In the genomic region with DNA sequence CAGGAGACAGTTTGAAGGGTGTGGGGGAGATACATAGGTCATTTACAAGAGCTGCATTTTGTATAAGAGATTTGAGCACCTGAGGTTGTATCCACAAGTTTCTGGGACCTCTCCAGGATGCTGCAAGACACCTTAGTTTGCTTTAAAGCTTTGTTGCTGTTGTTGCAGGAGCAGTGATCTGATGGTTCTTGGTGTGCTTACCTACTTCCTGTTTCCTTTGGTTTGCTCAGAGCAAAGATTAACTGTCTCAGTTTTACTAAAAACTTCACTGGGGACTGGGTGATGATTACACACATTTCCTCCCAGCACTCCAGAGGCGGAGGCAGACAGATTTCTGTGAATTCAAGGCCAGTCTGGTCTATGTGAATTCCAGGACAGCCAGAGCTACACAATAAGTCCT, we compare ENCODE assay signal across 20 mouse cellular contexts. TPM values are rescaled to one million over a fixed set of nuclear protein-coding genes. Genes with fewer than 3 reads are reported as not detected.
DNase-seq lines count a peak whose midpoint lies in the region; ATAC-seq lines count a peak whose summit lies in the region.
"Had no signal": no experiment of that assay in that cellular context is flagged by ENCODE, and none has a peak within 500 bp of the region (broad histone marks: within the 10 kb centered on the region; RNA-seq: fewer than 3 reads in every experiment).

No protein-coding gene starts in this region.

- no peaks in the 10 kb centered on the region for H3K36me3 ChIP-seq in forebrain, embryonic 10.5 days (replicated peaks)
- H3K36me3 ChIP-seq in hindbrain, embryonic 14.5 days (replicated peaks; ENCODE audit: control insufficient read depth, insufficient read depth), result no peaks in the 10 kb centered on the region
- no peaks in the 10 kb centered on the region for H3K36me3 ChIP-seq in forebrain, embryonic 13.5 days (ENCODE audit: poor library complexity, severe bottlenecking)
- H3K36me3 ChIP-seq: embryonic facial prominence, embryonic 10.5 days; heart, embryonic 10.5 days; liver, embryonic 13.5 days; midbrain, embryonic 12.5 days had no signal

- peak; percentile 12 for DNase-seq in kidney, adult 11 months
- no peak for DNase-seq in kidney, postnatal 4 days
- peak; percentile 50 for DNase-seq in thymus, postnatal 0 days (ENCODE audit: low spot score)
- no peak for DNase-seq in thymus, adult 18-20 months
- DNase-seq in forebrain, embryonic 10.5 days (ENCODE audit: extremely low spot score, low spot score), result no peak
- no peak for DNase-seq in hindbrain, embryonic 14.5 days (ENCODE audit: low spot score)
- DNase-seq: adrenal gland, postnatal 36 days; cerebellum, postnatal 14 days; gastrocnemius, postnatal 14 days; heart, postnatal 14 days; liver, embryonic 13.5 days; lung, postnatal 10 days; spleen, adult 18-20 months had no signal

- H3K27me3 ChIP-seq in forebrain, embryonic 10.5 days (ENCODE audit: poor library complexity, severe bottlenecking), result no peaks in the 10 kb centered on the region
- no peaks in the 10 kb centered on the region for H3K27me3 ChIP-seq in hindbrain, embryonic 14.5 days (ENCODE audit: control insufficient read depth, insufficient read depth, low read length)
- H3K27me3 ChIP-seq in forebrain, embryonic 13.5 days, result no peaks in the 10 kb centered on the region
- H3K27me3 ChIP-seq: liver, embryonic 13.5 days; midbrain, embryonic 12.5 days had no signal

- no peak overlapping the region for H3K27ac ChIP-seq in forebrain, embryonic 10.5 days
- H3K27ac ChIP-seq in hindbrain, embryonic 14.5 days, result no peak overlapping the region
- no peak overlapping the region for H3K27ac ChIP-seq in forebrain, embryonic 13.5 days
- H3K27ac ChIP-seq: embryonic facial prominence, embryonic 10.5 days; heart, embryonic 10.5 days; liver, embryonic 13.5 days; midbrain, embryonic 12.5 days had no signal

- ATAC-seq in inflammation-experienced regulatory T-cells, adult 6 months, result peak; percentile 62
- ATAC-seq in hindbrain, embryonic 14.5 days (ENCODE audit: low FRiP score), result no peak
- ATAC-seq in forebrain, embryonic 13.5 days, result no peak

- peaks cover 23% of the 10 kb centered on the region for H3K4me1 ChIP-seq in forebrain, embryonic 10.5 days
- H3K4me1 ChIP-seq in hindbrain, embryonic 14.5 days (replicated peaks; ENCODE audit: control insufficient read depth, insufficient read depth, low read length), result peaks cover 24% of the 10 kb centered on the region
- peaks cover 20% of the 10 kb centered on the region for H3K4me1 ChIP-seq in forebrain, embryonic 13.5 days

- H3K9ac ChIP-seq in hindbrain, embryonic 14.5 days, result no peak overlapping the region
- H3K9ac ChIP-seq in forebrain, embryonic 13.5 days, result no peak overlapping the region
- H3K9ac ChIP-seq: liver, embryonic 13.5 days; midbrain, embryonic 12.5 days had no signal

- 86% methylated on average over 1 of the region's 1 CpGs for WGBS in forebrain, embryonic 10.5 days
- WGBS in hindbrain, embryonic 14.5 days, result 82% methylated on average over 1 of the region's 1 CpGs
- 84% methylated on average over 1 of the region's 1 CpGs for WGBS in forebrain, embryonic 13.5 days

- H3K4me3 ChIP-seq in forebrain, embryonic 10.5 days, result no peak overlapping the region
- H3K4me3 ChIP-seq in hindbrain, embryonic 14.5 days (replicated peaks; ENCODE audit: low read length), result no peak overlapping the region
- H3K4me3 ChIP-seq in forebrain, embryonic 13.5 days, result no peak overlapping the region
- H3K4me3 ChIP-seq: embryonic facial prominence, embryonic 10.5 days; erythroblast, embryonic 14.5 days; liver, embryonic 13.5 days; midbrain, embryonic 12.5 days; myocyte had no signal

- no peak overlapping the region for H3K4me2 ChIP-seq in hindbrain, embryonic 14.5 days (replicated peaks)
- H3K4me2 ChIP-seq in forebrain, embryonic 13.5 days, result no peak overlapping the region
- H3K4me2 ChIP-seq: midbrain, embryonic 12.5 days had no signal

- no peaks in the 10 kb centered on the region for H3K9me3 ChIP-seq in forebrain, embryonic 10.5 days
- H3K9me3 ChIP-seq in hindbrain, embryonic 14.5 days (ENCODE audit: control insufficient read depth, low read length), result no peaks in the 10 kb centered on the region
- no peaks in the 10 kb centered on the region for H3K9me3 ChIP-seq in forebrain, embryonic 13.5 days (replicated peaks)
- H3K9me3 ChIP-seq: embryonic facial prominence, embryonic 10.5 days; heart, embryonic 10.5 days; liver, embryonic 13.5 days; midbrain, embryonic 12.5 days had no signal

RNA-seq across cellular contexts. Expression of gene Tmem30a, which starts 1.8 kb away (rescaled TPM):
- polyA plus RNA-seq in thymus, postnatal 0 days (2015; fragmentation: Nextera tagmentation; extraction: Ambion mirVana), result 51.6 and 52.7 TPM in 2 replicates
- polyA plus RNA-seq in inflammation-experienced regulatory T-cells, adult 6 months (2017; shearing (Covaris generic)), result 10 to 100 TPM; 46.2 to 64.8 (median 46.9) TPM
- 49.5 and 54.0 TPM in 2 replicates for polyA plus RNA-seq in forebrain, embryonic 10.5 days (2016; fragmentation: Nextera tagmentation; extraction: Ambion mirVana)
- 130 and 152 TPM in 2 replicates for polyA plus RNA-seq in hindbrain, embryonic 14.5 days (2014; fragmentation: Nextera tagmentation; extraction: Ambion mirVana)
- polyA plus RNA-seq in forebrain, embryonic 13.5 days (2015; fragmentation: Nextera tagmentation; extraction: Ambion mirVana), result 87.6 and 88.2 TPM in 2 replicates

RNA-seq across cellular contexts. Expression of gene Cox7a2, which starts 35.4 kb away (rescaled TPM):
- 879 and 918 TPM in 2 replicates for polyA plus RNA-seq in thymus, postnatal 0 days (2015; fragmentation: Nextera tagmentation; extraction: Ambion mirVana)
- 100 to 1,000 TPM; 249 to 393 (median 268) TPM for polyA plus RNA-seq in inflammation-experienced regulatory T-cells, adult 6 months (2017; shearing (Covaris generic))
- 626 and 635 TPM in 2 replicates for polyA plus RNA-seq in forebrain, embryonic 10.5 days (2016; fragmentation: Nextera tagmentation; extraction: Ambion mirVana)
- polyA plus RNA-seq in hindbrain, embryonic 14.5 days (2014; fragmentation: Nextera tagmentation; extraction: Ambion mirVana), result 903 and 999 TPM in 2 replicates
- polyA plus RNA-seq in forebrain, embryonic 13.5 days (2015; fragmentation: Nextera tagmentation; extraction: Ambion mirVana), result 755 and 828 TPM in 2 replicates

Comparison
In these comparisons a context has a peak if more than half of its experiments do, and no peak if none do; other contexts are left out.
1. DNase-seq: peak in kidney, adult 11 months (single experiment) and thymus, postnatal 0 days (single experiment); none in kidney, postnatal 4 days (0 of 2), thymus, adult 18-20 months (0 of 2), forebrain, embryonic 10.5 days (single experiment) and hindbrain, embryonic 14.5 days (single experiment).